Mouse (Mus musculus) embryonic fibroblast, embryonic 13.5 days (primary cell): ENCODE results near the gene Rsad2.

Source experiments
- CTCF ChIP-seq: IDR thresholded peaks from 2 replicates; pipeline ENCODE4 v1.5.1; 2011; ENCODE audit warnings: mild to moderate bottlenecking, control low read depth, low read length, moderate library complexity, borderline replicate concordance; ENCODE audit not compliant: insufficient read depth
- POLR2A ChIP-seq: IDR thresholded peaks from 2 replicates; pipeline ENCODE4 v1.6.1; 2011; ENCODE audit warnings: low read depth, mild to moderate bottlenecking, control low read depth, low read length, moderate library complexity

GRCm38 (mm10) chr12:26393291-26393690, 63.0 kb downstream of the Rsad2 start:
- TF ChIP-seq POLR2A, result no peak
- TF ChIP-seq CTCF, result no peak
